Mouse (Mus musculus): ENCODE data around the gene Zc3h13. TPM values are rescaled to one million over a fixed set of nuclear protein-coding genes. Genes with fewer than 3 reads are reported as not detected.

Gene Zc3h13
- polyA plus RNA-seq, 1 experiment from 2014 or later, result 40.2 TPM

GRCm38 (mm10) chr14:75346041-75346440, 61.9 kb downstream of the Zc3h13 start:
- Histone ChIP-seq H3K9ac (ENCODE audit: low read depth, low read length) (no peak overlapping the region), H3K4me1 (ENCODE audit: control insufficient read depth, insufficient read depth, low read length) (no peaks in the 10 kb centered on the region), H3K36me3 (ENCODE audit: control insufficient read depth, insufficient read depth, low read length) (peaks cover 29% of the 10 kb centered on the region), H3K27ac (ENCODE audit: low read depth, low read length) (no peak overlapping the region), H3K4me3 (ENCODE audit: low read length) (no peak overlapping the region), H3K4me2 (replicated peaks; ENCODE audit: low read depth, low read length) (no peak overlapping the region), H3K9me3 (ENCODE audit: control insufficient read depth, low read length) (no peaks in the 10 kb centered on the region), H3K27me3 (ENCODE audit: control insufficient read depth, insufficient read depth, low read length) (no peaks in the 10 kb centered on the region)
- ATAC-seq (ENCODE audit: low FRiP score, low TSS enrichment), result no peak
- WGBS, result 90% methylated on average over 5 of the region's 5 CpGs

- Histone ChIP-seq H3K4me2 (replicated peaks; ENCODE audit: low read depth, low read length) (no peak overlapping the region), H3K9me3 (ENCODE audit: control insufficient read depth, low read length) (no peaks in the 10 kb centered on the region), H3K27me3 (ENCODE audit: control insufficient read depth, insufficient read depth, low read length) (no peaks in the 10 kb centered on the region), H3K36me3 (ENCODE audit: control insufficient read depth, insufficient read depth, low read length) (no peaks in the 10 kb centered on the region), H3K9ac (ENCODE audit: low read depth, low read length) (no peak overlapping the region), H3K4me1 (ENCODE audit: control insufficient read depth, insufficient read depth, low read length) (no peaks in the 10 kb centered on the region), H3K27ac (ENCODE audit: low read depth, low read length) (no peak overlapping the region), H3K4me3 (ENCODE audit: low read length) (no peak overlapping the region)
- peak; percentile 89 for ATAC-seq (ENCODE audit: low FRiP score, low TSS enrichment)
- 28% methylated on average over 4 of the region's 4 CpGs for WGBS
Observed at GRCm38 (mm10) chr14:75351626-75352025, 67.5 kb downstream of the Zc3h13 start.

GRCm38 (mm10) chr14:75363316-75363715, 79.1 kb downstream of the Zc3h13 start:
- no peak for ATAC-seq (ENCODE audit: low FRiP score, low TSS enrichment)
- Histone ChIP-seq H3K9me3 (ENCODE audit: control insufficient read depth, low read length) (no peaks in the 10 kb centered on the region), H3K36me3 (ENCODE audit: control insufficient read depth, insufficient read depth, low read length) (no peaks in the 10 kb centered on the region), H3K27me3 (ENCODE audit: control insufficient read depth, insufficient read depth, low read length) (no peaks in the 10 kb centered on the region), H3K4me2 (replicated peaks; ENCODE audit: low read depth, low read length) (no peak overlapping the region), H3K4me1 (ENCODE audit: control insufficient read depth, insufficient read depth, low read length) (no peaks in the 10 kb centered on the region), H3K9ac (ENCODE audit: low read depth, low read length) (no peak overlapping the region), H3K27ac (ENCODE audit: low read depth, low read length) (no peak overlapping the region), H3K4me3 (ENCODE audit: low read length) (no peak overlapping the region)
- 46% methylated on average over 6 of the region's 6 CpGs for WGBS

- H3K36me3 ChIP-seq (ENCODE audit: control insufficient read depth, insufficient read depth, low read length), result no peaks in the 10 kb centered on the region
- H3K4me3 ChIP-seq (ENCODE audit: low read length), result no peak overlapping the region
- no peaks in the 10 kb centered on the region for H3K27me3 ChIP-seq (ENCODE audit: control insufficient read depth, insufficient read depth, low read length)
- H3K27ac ChIP-seq (ENCODE audit: low read depth, low read length), result no peak overlapping the region
- no peak overlapping the region for H3K4me2 ChIP-seq (replicated peaks; ENCODE audit: low read depth, low read length)
- 82% methylated on average over 9 of the region's 9 CpGs for WGBS
- H3K4me1 ChIP-seq (ENCODE audit: control insufficient read depth, insufficient read depth, low read length), result no peaks in the 10 kb centered on the region
- no peak overlapping the region for H3K9ac ChIP-seq (ENCODE audit: low read depth, low read length)
- no peak for ATAC-seq (ENCODE audit: low FRiP score, low TSS enrichment)
- H3K9me3 ChIP-seq (ENCODE audit: control insufficient read depth, low read length), result no peaks in the 10 kb centered on the region
Observed at GRCm38 (mm10) chr14:75365301-75366035, 81.3 kb downstream of the Zc3h13 start.

- 26% methylated on average over 11 of the region's 11 CpGs for WGBS
- Histone ChIP-seq H3K9ac (ENCODE audit: low read depth, low read length) (no peak overlapping the region), H3K4me3 (ENCODE audit: low read length) (no peak overlapping the region), H3K27ac (ENCODE audit: low read depth, low read length) (no peak overlapping the region), H3K4me1 (ENCODE audit: control insufficient read depth, insufficient read depth, low read length) (no peaks in the 10 kb centered on the region), H3K27me3 (ENCODE audit: control insufficient read depth, insufficient read depth, low read length) (no peaks in the 10 kb centered on the region), H3K9me3 (ENCODE audit: control insufficient read depth, low read length) (no peaks in the 10 kb centered on the region), H3K36me3 (ENCODE audit: control insufficient read depth, insufficient read depth, low read length) (no peaks in the 10 kb centered on the region), H3K4me2 (replicated peaks; ENCODE audit: low read depth, low read length) (no peak overlapping the region)
- 0 out of 2 replicates have a peak, but pooled peaks have one; percentile 52 for ATAC-seq (ENCODE audit: low FRiP score, low TSS enrichment)
Observed at GRCm38 (mm10) chr14:75366741-75367140, 82.6 kb downstream of the Zc3h13 start.

- Histone ChIP-seq H3K9ac (ENCODE audit: low read depth, low read length) (no peak overlapping the region), H3K9me3 (ENCODE audit: control insufficient read depth, low read length) (no peaks in the 10 kb centered on the region), H3K4me3 (ENCODE audit: low read length) (no peak overlapping the region), H3K4me1 (ENCODE audit: control insufficient read depth, insufficient read depth, low read length) (no peaks in the 10 kb centered on the region), H3K36me3 (ENCODE audit: control insufficient read depth, insufficient read depth, low read length) (no peaks in the 10 kb centered on the region), H3K27ac (ENCODE audit: low read depth, low read length) (no peak overlapping the region), H3K27me3 (ENCODE audit: control insufficient read depth, insufficient read depth, low read length) (no peaks in the 10 kb centered on the region), H3K4me2 (replicated peaks; ENCODE audit: low read depth, low read length) (no peak overlapping the region)
- no peak for ATAC-seq (ENCODE audit: low FRiP score, low TSS enrichment)
- 30% methylated on average over 3 of the region's 3 CpGs for WGBS
Observed at GRCm38 (mm10) chr14:75367503-75367902, 83.3 kb downstream of the Zc3h13 start.

- no peak overlapping the region for H3K27ac ChIP-seq (ENCODE audit: low read depth, low read length)
- H3K4me1 ChIP-seq (ENCODE audit: control insufficient read depth, insufficient read depth, low read length), result no peaks in the 10 kb centered on the region
- WGBS, result 70% methylated on average over 5 of the region's 5 CpGs
- no peaks in the 10 kb centered on the region for H3K36me3 ChIP-seq (ENCODE audit: control insufficient read depth, insufficient read depth, low read length)
- no peaks in the 10 kb centered on the region for H3K27me3 ChIP-seq (ENCODE audit: control insufficient read depth, insufficient read depth, low read length)
- H3K9me3 ChIP-seq (ENCODE audit: control insufficient read depth, low read length), result no peaks in the 10 kb centered on the region
- H3K4me2 ChIP-seq (replicated peaks; ENCODE audit: low read depth, low read length), result no peak overlapping the region
- H3K9ac ChIP-seq (ENCODE audit: low read depth, low read length), result no peak overlapping the region
- no peak for ATAC-seq (ENCODE audit: low FRiP score, low TSS enrichment)
- H3K4me3 ChIP-seq (ENCODE audit: low read length), result no peak overlapping the region
Observed at GRCm38 (mm10) chr14:75369880-75370279, 85.7 kb downstream of the Zc3h13 start.

- Histone ChIP-seq H3K9me3 (ENCODE audit: control insufficient read depth, low read length) (no peaks in the 10 kb centered on the region), H3K4me2 (replicated peaks; ENCODE audit: low read depth, low read length) (no peak overlapping the region), H3K4me3 (ENCODE audit: low read length) (no peak overlapping the region), H3K27ac (ENCODE audit: low read depth, low read length) (no peak overlapping the region), H3K9ac (ENCODE audit: low read depth, low read length) (no peak overlapping the region), H3K4me1 (ENCODE audit: control insufficient read depth, insufficient read depth, low read length) (no peaks in the 10 kb centered on the region), H3K27me3 (ENCODE audit: control insufficient read depth, insufficient read depth, low read length) (no peaks in the 10 kb centered on the region), H3K36me3 (ENCODE audit: control insufficient read depth, insufficient read depth, low read length) (no peaks in the 10 kb centered on the region)
- 75% methylated on average over 11 of the region's 11 CpGs for WGBS
- ATAC-seq (ENCODE audit: low FRiP score, low TSS enrichment), result no peak
Observed at GRCm38 (mm10) chr14:75375006-75375598, 90.9 kb downstream of the Zc3h13 start.

- Histone ChIP-seq H3K27ac (ENCODE audit: low read depth, low read length) (no peak overlapping the region), H3K27me3 (ENCODE audit: control insufficient read depth, insufficient read depth, low read length) (no peaks in the 10 kb centered on the region), H3K4me1 (ENCODE audit: control insufficient read depth, insufficient read depth, low read length) (no peaks in the 10 kb centered on the region), H3K36me3 (ENCODE audit: control insufficient read depth, insufficient read depth, low read length) (no peaks in the 10 kb centered on the region), H3K9me3 (ENCODE audit: control insufficient read depth, low read length) (no peaks in the 10 kb centered on the region), H3K4me3 (ENCODE audit: low read length) (no peak overlapping the region), H3K4me2 (replicated peaks; ENCODE audit: low read depth, low read length) (no peak overlapping the region), H3K9ac (ENCODE audit: low read depth, low read length) (no peak overlapping the region)
- 40% methylated on average over 2 of the region's 2 CpGs for WGBS
- no peak for ATAC-seq (ENCODE audit: low FRiP score, low TSS enrichment)
Observed at GRCm38 (mm10) chr14:75376256-75376655, 92.1 kb downstream of the Zc3h13 start.
